Mouse (Mus musculus): ENCODE measurements around the gene Cd151. TPM values are rescaled to one million over a fixed set of nuclear protein-coding genes. Genes with fewer than 3 reads are reported as not detected.

Gene Cd151
- polyA plus RNA-seq, 1 experiment from 2014 or later: 79.1 TPM

- under 1% methylated on average over 77 of the region's 87 CpGs for WGBS
- Histone ChIP-seq H3K4me3 (ENCODE audit: low read depth, low read length) (peak within 1 kb of the TSS; percentile 81), H3K4me2 (peak within 1 kb of the TSS; percentile 86), H3K27me3 (ENCODE audit: insufficient read depth, low read length) (no peaks in the 10 kb centered on the region), H3K4me1 (ENCODE audit: insufficient read depth) (peaks cover 25% of the 10 kb centered on the region), H3K27ac (ENCODE audit: low read depth) (peak within 1 kb of the TSS; percentile 98), H3K9ac (peak within 1 kb of the TSS; percentile 75), H3K9me3 (ENCODE audit: low read depth, low read length) (no peaks in the 10 kb centered on the region), H3K36me3 (ENCODE audit: insufficient read depth) (peaks cover 25% of the 10 kb centered on the region)
- ATAC-seq (ENCODE audit: insufficient read depth) (peak; percentile 58), DNase-seq (peak; percentile 93)
- TF ChIP-seq CTCF (IDR thresholded peaks at IDR 0.05; ENCODE audit: low read depth): 0 out of 2 replicates have a peak, but pooled peaks have one; percentile 11
Measured at GRCm38 (mm10) chr7:141475011-141475804, 8.0 kb downstream of the Cd151 start, which contains the start of the genes Polr2l and Tspan4. Gene Polr2l, minus strand, starts transcription at chr7:141475132. Gene Tspan4, plus strand, starts transcription at chr7:141475240.

- peak overlapping the region; percentile 81 for H3K4me3 ChIP-seq (ENCODE audit: low read depth, low read length)
- peaks cover 20% of the 10 kb centered on the region for H3K36me3 ChIP-seq (ENCODE audit: insufficient read depth)
- H3K9ac ChIP-seq: peak overlapping the region; percentile 75
- H3K27me3 ChIP-seq (ENCODE audit: insufficient read depth, low read length): no peaks in the 10 kb centered on the region
- H3K4me1 ChIP-seq (ENCODE audit: insufficient read depth): peaks cover 25% of the 10 kb centered on the region
- TF ChIP-seq CTCF (IDR thresholded peaks at IDR 0.05; ENCODE audit: low read depth): no peak
- ATAC-seq (ENCODE audit: insufficient read depth): no peak
- H3K9me3 ChIP-seq (ENCODE audit: low read depth, low read length): no peaks in the 10 kb centered on the region
- peak overlapping the region; percentile 98 for H3K27ac ChIP-seq (ENCODE audit: low read depth)
- WGBS: 0% methylated on average over 12 of the region's 12 CpGs
- H3K4me2 ChIP-seq: peak overlapping the region; percentile 86
- peak; percentile 47 for DNase-seq
Measured at GRCm38 (mm10) chr7:141475805-141476158, 8.6 kb downstream of the Cd151 start.

GRCm38 (mm10) chr7:141476226-141476980 is 9.2 kb downstream of the Cd151 start:
- Histone ChIP-seq H3K9me3 (ENCODE audit: low read depth, low read length) (no peaks in the 10 kb centered on the region), H3K27ac (ENCODE audit: low read depth) (peak overlapping the region; percentile 98), H3K4me2 (peak overlapping the region; percentile 86), H3K4me1 (ENCODE audit: insufficient read depth) (peaks cover 31% of the 10 kb centered on the region), H3K36me3 (ENCODE audit: insufficient read depth) (peaks cover 14% of the 10 kb centered on the region), H3K27me3 (ENCODE audit: insufficient read depth, low read length) (no peaks in the 10 kb centered on the region), H3K9ac (peak overlapping the region; percentile 75), H3K4me3 (ENCODE audit: low read depth, low read length) (peak overlapping the region; percentile 81)
- WGBS: 0% methylated on average over 14 of the region's 17 CpGs
- peak; percentile 67 for TF ChIP-seq CTCF (IDR thresholded peaks at IDR 0.05; ENCODE audit: low read depth)
- ATAC-seq (ENCODE audit: insufficient read depth) (peak; percentile 85), DNase-seq (peak; percentile 90)

- 3% methylated on average over 7 of the region's 7 CpGs for WGBS
- Histone ChIP-seq H3K9me3 (ENCODE audit: low read depth, low read length) (no peaks in the 10 kb centered on the region), H3K4me3 (ENCODE audit: low read depth, low read length) (peak overlapping the region; percentile 81), H3K36me3 (ENCODE audit: insufficient read depth) (peaks cover 9% of the 10 kb centered on the region), H3K27ac (ENCODE audit: low read depth) (peak overlapping the region; percentile 98), H3K4me1 (ENCODE audit: insufficient read depth) (peaks cover 36% of the 10 kb centered on the region), H3K27me3 (ENCODE audit: insufficient read depth, low read length) (0 out of 2 replicates have a peak, but pooled peaks cover 2% of the 10 kb centered on the region), H3K4me2 (peak overlapping the region; percentile 86), H3K9ac (peak overlapping the region; percentile 75)
- ATAC-seq (ENCODE audit: insufficient read depth) (peak; percentile 4; the same call in 1 of the 2 replicates), DNase-seq (no peak)
- TF ChIP-seq CTCF (IDR thresholded peaks at IDR 0.05; ENCODE audit: low read depth): no peak
Measured at GRCm38 (mm10) chr7:141476981-141477370, 9.8 kb downstream of the Cd151 start.

- H3K4me3 ChIP-seq (ENCODE audit: low read depth, low read length): peak overlapping the region; percentile 81; the same call in 1 of the 2 replicates
- WGBS: 25% methylated on average over 4 of the region's 4 CpGs
- peaks cover 2% of the 10 kb centered on the region for H3K36me3 ChIP-seq (ENCODE audit: insufficient read depth)
- no peak for ATAC-seq (ENCODE audit: insufficient read depth)
- H3K9ac ChIP-seq: peak overlapping the region; percentile 75
- H3K27me3 ChIP-seq (ENCODE audit: insufficient read depth, low read length): peaks cover 9% of the 10 kb centered on the region; the same call in 1 of the 2 replicates
- TF ChIP-seq CTCF (IDR thresholded peaks at IDR 0.05; ENCODE audit: low read depth): no peak
- no peak for DNase-seq
- H3K4me1 ChIP-seq (ENCODE audit: insufficient read depth): peaks cover 36% of the 10 kb centered on the region
- H3K4me2 ChIP-seq: peak overlapping the region; percentile 86
- H3K27ac ChIP-seq (ENCODE audit: low read depth): peak overlapping the region; percentile 98
- H3K9me3 ChIP-seq (ENCODE audit: low read depth, low read length): no peaks in the 10 kb centered on the region
Measured at GRCm38 (mm10) chr7:141477578-141478269, 10.5 kb downstream of the Cd151 start.

GRCm38 (mm10) chr7:141478270-141478748 is 11.1 kb downstream of the Cd151 start:
- Histone ChIP-seq H3K27me3 (ENCODE audit: insufficient read depth, low read length) (peaks cover 10% of the 10 kb centered on the region; the same call in 1 of the 2 replicates), H3K4me2 (peak overlapping the region; percentile 86), H3K36me3 (ENCODE audit: insufficient read depth) (no peaks in the 10 kb centered on the region), H3K9me3 (ENCODE audit: low read depth, low read length) (no peaks in the 10 kb centered on the region), H3K4me3 (ENCODE audit: low read depth, low read length) (no peak overlapping the region; the same call in 1 of the 2 replicates), H3K4me1 (ENCODE audit: insufficient read depth) (peaks cover 36% of the 10 kb centered on the region), H3K9ac (peak overlapping the region; percentile 46), H3K27ac (ENCODE audit: low read depth) (peak overlapping the region; percentile 98; the same call in 1 of the 2 replicates)
- WGBS: 56% methylated on average over 5 of the region's 5 CpGs
- DNase-seq: no peak
- no peak for ATAC-seq (ENCODE audit: insufficient read depth)
- no peak for TF ChIP-seq CTCF (IDR thresholded peaks at IDR 0.05; ENCODE audit: low read depth)
